Mouse (Mus musculus) kidney, postnatal 36 days (tissue): ENCODE measurements around the gene Bnip1.

ENCODE experiments used
- DNase-seq, 2 experiments: peaks; one replicate each; pipeline ENCODE4 v3.0.0; 2021 to 2022; ENCODE audit warnings: mixed read lengths in 2 of 2

Gene Bnip1

GRCm38 (mm10) chr17:26840922-26841731, 60.3 kb downstream of the Bnip1 start:
- no peak for DNase-seq

- DNase-seq, result no peak
These were observed 61.1 kb downstream of the Bnip1 start for GRCm38 (mm10) chr17:26841981-26842380.
